Mouse (Mus musculus) hindlimb bud, embryonic 11.5 days (tissue): ENCODE data around the gene Man1a2.
A peak's percentile ranks its signal among the peaks of the same experiment; 100 is the strongest.

Experiments
- DNase-seq: peaks from one replicate; pipeline ENCODE4 v3.0.0-alpha.2; 2012; ENCODE audit warnings: low read depth, low spot score; ENCODE audit errors: extremely low spot score

The Man1a2 gene

DNA sequence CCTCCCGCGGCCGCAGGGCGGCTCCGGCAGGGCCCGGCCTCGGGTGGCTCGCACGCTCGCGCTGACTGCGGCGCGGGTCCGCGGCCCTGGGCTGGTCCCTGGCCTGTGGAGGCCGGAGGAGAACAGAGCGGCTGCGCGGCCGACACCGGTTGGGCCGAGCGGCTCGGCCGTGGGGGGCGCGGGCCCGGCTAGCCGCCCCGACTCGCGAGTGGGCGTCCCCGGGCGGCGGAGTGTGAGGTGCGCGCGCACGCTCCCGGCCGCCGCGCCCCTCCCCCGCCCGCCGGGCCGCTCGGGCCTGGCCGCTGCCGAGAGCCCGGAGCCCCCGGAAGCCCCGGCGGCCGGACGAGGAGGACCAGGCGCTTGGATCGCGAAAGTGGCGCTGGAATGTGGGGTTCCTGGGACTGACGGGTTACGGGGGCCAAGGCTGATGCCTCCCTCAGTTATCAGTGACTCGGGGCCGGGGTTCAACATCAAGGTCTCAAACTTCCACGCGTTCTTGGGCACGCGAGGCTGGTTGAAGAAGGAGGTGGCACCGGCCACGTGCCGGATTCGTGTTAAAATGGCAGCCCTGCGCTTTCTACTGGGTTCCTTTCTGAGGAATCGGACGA lies 564 bp upstream of the Man1a2 start:
- no peak for DNase-seq

- no peak for DNase-seq
Observed at GRCm38 (mm10) chr3:100684234-100684975, 898 bp downstream of the Man1a2 start.

DNA sequence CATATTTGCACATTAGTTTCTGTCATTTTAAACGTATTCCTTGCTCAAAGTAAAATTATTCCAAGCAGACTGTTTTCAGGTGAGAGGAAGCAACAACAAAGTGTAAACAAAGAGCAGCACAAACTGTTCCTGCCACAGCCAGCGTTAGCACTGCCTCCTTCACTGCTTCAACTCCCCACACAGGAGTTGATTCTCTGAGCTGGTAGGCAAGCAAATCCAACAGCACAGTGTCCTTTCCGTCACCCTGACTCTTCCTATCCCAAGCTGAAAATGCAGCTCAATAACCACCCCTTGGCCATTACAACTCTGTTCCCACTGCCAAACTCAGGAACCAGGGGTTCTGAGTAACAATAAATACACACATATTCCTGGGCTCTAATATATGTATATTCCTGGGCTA lies 2.5 kb downstream of the Man1a2 start:
- DNase-seq, result no peak

DNA sequence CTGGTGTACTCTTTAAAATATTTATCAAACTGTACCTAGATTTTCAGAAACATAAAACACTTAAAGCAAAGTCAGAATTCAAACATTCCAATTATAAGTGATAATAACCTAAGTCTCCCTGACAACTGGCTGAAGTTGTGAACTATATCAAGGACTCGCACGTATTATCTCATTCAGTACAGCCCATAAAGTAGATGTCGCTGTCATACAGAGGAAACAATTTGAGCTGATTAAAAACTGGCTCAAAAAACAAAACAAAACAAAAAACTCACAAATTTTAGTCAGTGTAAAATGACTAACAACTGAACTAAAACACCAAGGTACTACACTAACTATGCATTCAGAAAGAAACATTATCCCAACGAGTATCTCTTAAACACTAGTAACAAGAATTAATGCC lies 3.0 kb downstream of the Man1a2 start:
- no peak for DNase-seq

- DNase-seq, result peak; percentile 70
Observed at GRCm38 (mm10) chr3:100681448-100682092, 3.7 kb downstream of the Man1a2 start.

- DNase-seq, result no peak
Observed at GRCm38 (mm10) chr3:100680226-100680625, 5.1 kb downstream of the Man1a2 start.

DNA sequence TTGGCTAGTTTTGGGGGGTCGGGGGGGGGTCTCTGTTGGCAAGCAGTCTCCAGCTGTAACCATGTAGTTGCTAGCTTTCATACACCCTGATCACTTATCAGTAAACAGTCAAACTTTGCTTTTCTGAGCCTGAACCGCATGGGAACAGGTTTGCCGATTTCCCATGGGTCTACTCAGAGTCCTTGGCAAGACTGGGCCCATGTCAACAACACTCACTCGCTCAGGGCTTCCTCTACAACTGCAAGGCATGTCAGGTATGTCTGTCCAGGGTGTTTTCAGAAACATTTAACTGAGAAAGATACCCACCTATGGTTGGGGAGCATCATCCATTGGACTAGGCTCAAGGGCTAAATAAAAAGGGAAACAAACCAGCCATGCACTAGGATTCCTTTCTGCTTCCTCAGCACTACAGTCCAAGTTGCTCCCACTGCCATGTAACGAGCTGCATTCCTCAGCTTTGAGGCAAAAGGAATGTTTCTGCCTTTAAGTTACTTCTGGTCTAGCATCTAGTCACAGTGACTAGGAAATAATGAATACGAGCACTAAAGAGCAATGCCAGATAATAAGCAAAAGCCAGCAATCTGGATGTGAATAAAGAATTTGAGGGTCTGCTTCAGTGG lies 6.2 kb downstream of the Man1a2 start:
- DNase-seq, result no peak

DNA sequence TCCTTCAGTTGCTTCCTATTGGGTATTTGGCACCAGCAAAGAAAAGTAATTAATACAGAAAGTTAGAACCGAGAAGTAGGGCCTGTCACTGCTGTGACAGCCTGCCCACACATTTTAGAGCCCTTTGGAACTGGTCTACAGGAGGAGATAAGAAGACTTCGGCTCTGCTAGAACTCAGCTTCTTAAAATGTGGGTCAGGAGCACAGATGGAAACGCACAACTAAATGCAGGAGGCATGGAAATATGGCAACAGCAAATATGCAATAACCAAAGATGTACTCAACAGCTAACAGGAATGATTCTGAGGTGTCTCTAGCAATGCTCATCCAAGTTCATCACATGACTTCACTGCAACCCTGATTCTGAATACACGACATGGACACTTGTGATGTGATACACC lies 10.2 kb downstream of the Man1a2 start:
- no peak for DNase-seq

- no peak for DNase-seq
Observed at GRCm38 (mm10) chr3:100670412-100670811, 14.9 kb downstream of the Man1a2 start.

GRCm38 (mm10) chr3:100653291-100653690 lies 32.0 kb downstream of the Man1a2 start:
- DNase-seq, result no peak

DNA sequence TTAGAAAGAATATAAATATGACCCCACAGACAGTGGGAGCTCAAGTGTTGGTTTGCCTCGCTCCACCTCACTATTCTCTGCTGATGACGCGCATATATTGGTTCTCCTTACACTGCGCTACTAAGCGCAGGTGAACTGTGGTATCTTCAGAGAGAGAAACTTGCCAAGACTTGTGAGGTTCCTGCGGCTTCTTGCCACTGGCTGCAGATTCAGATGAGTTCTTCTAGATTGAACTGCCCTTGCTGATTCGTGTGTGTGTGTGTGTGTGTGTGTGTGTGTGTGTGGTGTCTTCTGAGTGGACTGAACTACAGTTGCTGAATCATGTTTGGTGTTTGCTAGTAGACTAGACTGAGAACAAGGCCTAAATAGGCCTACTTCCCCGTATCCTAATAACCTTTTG lies 43.7 kb downstream of the Man1a2 start:
- no peak for DNase-seq

GRCm38 (mm10) chr3:100636255-100636654 lies 49.0 kb downstream of the Man1a2 start:
- no peak for DNase-seq

- no peak for DNase-seq
Observed at GRCm38 (mm10) chr3:100634821-100635220, 50.5 kb downstream of the Man1a2 start.

DNA sequence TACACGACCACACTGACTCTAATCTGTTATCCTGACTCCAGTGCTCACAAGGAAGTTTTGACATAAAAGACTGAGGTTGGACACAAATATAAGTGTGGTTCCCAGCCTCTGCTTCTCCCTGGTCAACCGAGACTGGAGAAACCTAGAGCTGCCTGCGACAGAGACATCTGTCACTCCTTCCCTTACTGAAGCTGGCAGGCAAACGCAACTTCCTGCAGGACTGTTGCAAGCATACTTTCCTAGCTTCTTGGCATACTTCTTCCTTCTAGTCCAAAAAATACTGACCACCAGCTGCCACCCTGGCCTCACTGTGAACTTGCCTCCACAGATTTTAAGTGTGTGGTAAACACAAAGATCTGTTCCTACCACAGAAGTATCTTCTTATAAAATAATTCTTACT lies 66.8 kb downstream of the Man1a2 start:
- no peak for DNase-seq

DNA sequence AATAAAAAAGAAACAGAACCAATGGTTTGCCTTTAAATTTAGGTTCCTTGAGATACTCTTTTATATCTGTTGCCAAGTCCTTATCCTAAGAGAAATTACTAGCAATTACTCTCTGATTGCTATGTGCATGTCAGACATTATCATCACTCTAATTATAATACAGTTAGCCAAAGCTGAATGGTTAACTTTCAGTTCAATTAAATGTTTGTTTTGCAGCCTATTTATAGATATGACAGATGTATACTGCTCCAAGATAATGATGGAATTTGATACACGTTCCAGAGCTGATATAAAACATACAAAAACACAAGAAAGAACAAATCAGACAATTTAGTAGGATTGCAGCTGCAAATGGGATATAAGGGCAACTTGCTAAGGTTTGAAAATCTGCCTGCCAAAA lies 74.4 kb downstream of the Man1a2 start:
- DNase-seq, result no peak

DNA sequence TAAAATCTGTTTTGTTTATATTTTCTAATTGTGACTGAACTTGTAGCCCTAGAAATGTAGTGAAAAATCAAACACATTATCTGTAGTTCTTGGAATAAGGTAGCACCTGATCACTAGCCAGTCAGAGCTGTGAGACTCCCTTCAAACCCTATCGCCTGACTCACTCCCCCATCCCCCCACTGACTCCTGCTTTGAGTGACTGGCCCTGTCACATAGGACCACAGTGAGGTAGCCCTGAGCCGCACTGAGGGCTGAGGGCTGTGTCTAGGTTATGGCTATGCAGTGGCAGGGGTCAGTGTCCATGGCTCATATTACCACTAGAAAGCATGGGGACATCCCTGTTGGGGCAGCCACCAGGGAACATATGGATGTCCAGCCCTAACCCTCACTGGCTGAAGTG lies 80.8 kb downstream of the Man1a2 start:
- no peak for DNase-seq

DNA sequence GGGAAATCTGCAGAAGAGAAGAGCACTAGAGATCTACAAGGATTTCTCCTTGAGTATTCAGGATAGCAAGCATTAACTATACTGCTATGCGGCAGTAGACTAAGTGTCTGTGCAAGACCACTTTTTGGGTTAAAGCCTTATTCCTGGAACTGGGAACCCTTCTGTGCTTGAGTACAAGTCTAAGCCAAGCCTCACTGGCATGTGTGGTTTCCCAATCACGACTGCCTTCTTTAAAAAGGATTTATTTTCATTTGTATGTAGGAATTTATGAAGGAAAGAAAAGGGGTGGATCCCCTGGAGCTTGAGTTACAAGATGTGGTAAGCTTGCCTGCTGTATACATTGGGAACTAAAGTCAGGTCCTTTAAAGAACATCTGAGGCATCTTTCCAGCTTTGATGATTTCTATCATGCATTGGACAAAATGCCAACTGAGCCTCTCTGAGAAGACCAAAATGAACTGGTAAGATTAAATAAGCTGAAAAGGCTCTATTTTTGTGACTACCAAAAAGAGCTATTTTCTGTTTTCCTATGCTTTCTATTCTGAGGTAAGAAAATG lies 86.0 kb downstream of the Man1a2 start:
- DNase-seq, result no peak

GRCm38 (mm10) chr3:100591053-100591452 lies 94.2 kb downstream of the Man1a2 start:
- no peak for DNase-seq

- no peak for DNase-seq
Observed at GRCm38 (mm10) chr3:100582721-100583355, 102.5 kb downstream of the Man1a2 start.

DNA sequence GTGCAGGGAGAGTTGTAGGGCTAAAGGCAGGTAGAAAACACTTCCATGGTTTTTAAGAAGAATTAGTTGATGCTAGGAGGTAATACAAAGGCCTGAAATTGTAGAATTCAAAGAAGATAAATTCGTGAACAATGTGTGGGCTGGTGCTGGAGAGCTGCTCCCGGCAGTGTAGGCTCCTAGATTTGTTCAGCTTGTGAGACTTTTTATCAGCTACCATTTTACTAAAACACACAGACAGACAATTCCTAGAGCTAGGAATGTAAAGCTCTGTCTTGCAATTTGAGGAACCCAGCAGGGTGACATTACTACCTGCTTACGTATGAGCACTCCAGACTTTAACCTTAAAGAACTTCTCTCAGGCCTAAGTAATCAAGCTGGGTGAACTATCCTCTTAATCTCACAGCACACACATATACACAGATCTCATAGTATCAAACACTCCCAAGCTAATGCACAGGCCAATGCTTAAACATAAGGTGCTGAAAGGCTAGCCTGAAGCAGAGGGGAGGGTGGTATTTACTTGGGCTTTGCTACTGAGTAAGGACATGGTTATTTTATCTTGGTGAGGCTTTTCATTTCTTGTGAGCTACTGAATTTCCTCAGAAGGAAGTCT lies 112.6 kb downstream of the Man1a2 start:
- no peak for DNase-seq
